Mouse (Mus musculus) MEL (cell line): ENCODE data around the gene Grn. TPM values are rescaled to one million over a fixed set of nuclear protein-coding genes. Genes with fewer than 3 reads are reported as not detected.

Experiments
- DNase-seq: peaks from one replicate; pipeline ENCODE4 v3.0.0; 2011; ENCODE audit warnings: low read depth, low spot score
- H3K27ac ChIP-seq: 2 replicates; pipeline ENCODE4 v1.5.1; 2012; ENCODE audit warnings: low read depth, mild to moderate bottlenecking, control low read depth, low read length, moderate library complexity; ENCODE audit not compliant: control insufficient read depth
- H3K27me3 ChIP-seq, 2 experiments: fragments of 150-350 bp in 1 of 2; sonication (generic) in 1 of 2; 2 replicates each; pipeline ENCODE4 v1.6.1; 2012; ENCODE audit warnings: low read length in 2 of 2, mild to moderate bottlenecking in 2 of 2, improper control_type of control experiment in 1 of 2, moderate library complexity in 1 of 2; ENCODE audit not compliant: insufficient read depth in 2 of 2, control insufficient read depth in 1 of 2
- H3K36me3 ChIP-seq, 2 experiments: 2 replicates each; pipeline ENCODE4 v1.6.1; 2012 to 2014; ENCODE audit warnings: low read length in 2 of 2, improper control_type of control experiment in 1 of 2, inconsistent platforms in 1 of 2, mild to moderate bottlenecking in 1 of 2; ENCODE audit not compliant: insufficient read depth in 2 of 2, control insufficient read depth in 1 of 2
- H3K4me1 ChIP-seq, 2 experiments: fragments of 150-350 bp in 1 of 2; sonication (generic) in 1 of 2; 2 replicates each; pipeline ENCODE4 v1.6.1; 2012; ENCODE audit warnings: low read length in 2 of 2, improper control_type of control experiment in 1 of 2, mild to moderate bottlenecking in 1 of 2; ENCODE audit not compliant: insufficient read depth in 2 of 2, control insufficient read depth in 1 of 2
- H3K4me3 ChIP-seq, 2 experiments: fragments of 150-350 bp in 1 of 2; sonication (generic) in 1 of 2; 2 replicates each; pipeline ENCODE4 v1.5.1; 2012; ENCODE audit warnings: low read depth in 2 of 2, low read length in 2 of 2, mild to moderate bottlenecking in 2 of 2, moderate library complexity in 2 of 2, control low read depth in 1 of 2, improper control_type of control experiment in 1 of 2; ENCODE audit not compliant: control insufficient read depth in 1 of 2, insufficient read depth in 1 of 2
- H3K79me2 ChIP-seq: 2 replicates; pipeline ENCODE4 v1.6.1; 2012; ENCODE audit warnings: mild to moderate bottlenecking, low read length, moderate library complexity; ENCODE audit not compliant: control insufficient read depth, poor library complexity, insufficient read depth
- H3K9ac ChIP-seq: 2 replicates; pipeline ENCODE4 v1.6.1; 2012; ENCODE audit warnings: low read depth, mild to moderate bottlenecking, control low read depth, low read length, moderate library complexity; ENCODE audit not compliant: control insufficient read depth, poor library complexity, severe bottlenecking
- H3K9me3 ChIP-seq: fragments of 150-350 bp; sonication (generic); replicated peaks from 2 replicates; pipeline ENCODE4 v1.6.1; 2012; ENCODE audit warnings: mild to moderate bottlenecking, low read length, improper control_type of control experiment, moderate library complexity; ENCODE audit not compliant: insufficient read depth
- CHD2 ChIP-seq: IDR thresholded peaks from 2 replicates; pipeline ENCODE4 v1.6.1; 2011; ENCODE audit warnings: low read length, improper control_type of control experiment
- E2F4 ChIP-seq: IDR thresholded peaks from 2 replicates; pipeline ENCODE4 v1.6.1; 2011; ENCODE audit warnings: low read depth, low read length, improper control_type of control experiment, borderline replicate concordance
- EP300 ChIP-seq, 2 experiments: IDR thresholded peaks; 2 replicates each; pipeline ENCODE4 v1.6.1; 2011; ENCODE audit warnings: improper control_type of control experiment in 2 of 2, low read length in 2 of 2, low read depth in 1 of 2, mild to moderate bottlenecking in 1 of 2
- GABPA ChIP-seq: IDR thresholded peaks from 2 replicates; pipeline ENCODE4 v1.6.1; 2012; ENCODE audit warnings: low read depth, mild to moderate bottlenecking, inconsistent platforms, low read length, improper control_type of control experiment, moderate library complexity
- GATA1 ChIP-seq: IDR thresholded peaks from 2 replicates; pipeline ENCODE4 v1.6.1; 2011; ENCODE audit warnings: low read depth, low read length, improper control_type of control experiment
- JUND ChIP-seq: IDR thresholded peaks from 2 replicates; pipeline ENCODE4 v1.6.1; 2011; ENCODE audit warnings: low read depth, mild to moderate bottlenecking, improper control_type of control experiment, low read length
- KAT2A ChIP-seq: conservative IDR thresholded peaks from 2 replicates; pipeline ENCODE4 v1.6.1; 2012; ENCODE audit warnings: low read depth, low read length, improper control_type of control experiment, inconsistent platforms
- MAZ ChIP-seq: IDR thresholded peaks from 2 replicates; pipeline ENCODE4 v1.6.1; 2012; ENCODE audit warnings: low read depth, mild to moderate bottlenecking, inconsistent platforms, low read length, improper control_type of control experiment
- MEF2A ChIP-seq: IDR thresholded peaks from 2 replicates; pipeline ENCODE4 v1.6.1; 2014; ENCODE audit warnings: low read depth, mild to moderate bottlenecking, inconsistent platforms, low read length, improper control_type of control experiment; ENCODE audit not compliant: poor library complexity, insufficient replicate concordance, severe bottlenecking; ENCODE audit errors: extremely low read depth
- POLR2A ChIP-seq, 2 experiments: IDR thresholded peaks; 2 replicates each; pipeline ENCODE4 v1.6.1; 2011 to 2012; ENCODE audit warnings: low read length in 2 of 2, mild to moderate bottlenecking in 2 of 2, control low read depth in 1 of 2, improper control_type of control experiment in 1 of 2, low read depth in 1 of 2, moderate library complexity in 1 of 2; ENCODE audit not compliant: control insufficient read depth in 1 of 2, insufficient read depth in 1 of 2, poor library complexity in 1 of 2
- RAD21 ChIP-seq: IDR thresholded peaks from 2 replicates; pipeline ENCODE4 v1.6.1; 2011; ENCODE audit warnings: mild to moderate bottlenecking, low read depth, low read length, improper control_type of control experiment
- RCOR1 ChIP-seq: IDR thresholded peaks from 2 replicates; pipeline ENCODE4 v1.6.1; 2012; ENCODE audit warnings: low read depth, mild to moderate bottlenecking, inconsistent platforms, low read length, improper control_type of control experiment
- SMC3 ChIP-seq: IDR thresholded peaks from 2 replicates; pipeline ENCODE4 v1.6.1; 2011; ENCODE audit warnings: low read depth, low read length, improper control_type of control experiment
- TCF12 ChIP-seq: IDR thresholded peaks from 2 replicates; pipeline ENCODE4 v1.6.1; 2014; ENCODE audit warnings: low read depth, mild to moderate bottlenecking, inconsistent platforms, low read length, improper control_type of control experiment, moderate library complexity
- ZMIZ1 ChIP-seq: IDR thresholded peaks from 2 replicates; pipeline ENCODE4 v1.6.1; 2012; ENCODE audit warnings: low read depth, mild to moderate bottlenecking, inconsistent platforms, low read length, improper control_type of control experiment, moderate library complexity
- ZNF384 ChIP-seq: IDR thresholded peaks from 2 replicates; pipeline ENCODE4 v1.6.1; 2012; ENCODE audit warnings: low read depth, mild to moderate bottlenecking, inconsistent platforms, low read length, improper control_type of control experiment
- polyA plus RNA-seq, 2 experiments: library from polyadenylated mRNA; stranded (reverse) in 1 of 2; unstranded in 1 of 2; fragments of >175 nt in 1 of 2; fragments of >200 nt in 1 of 2; gene quantifications; 2 replicates each; pipeline versions ENCODE4 v1.2.1 to v1.2.4; 2012; ENCODE audit warnings: low replicate concordance in 2 of 2, low read depth in 1 of 2; ENCODE audit not compliant: insufficient read length in 2 of 2, insufficient read depth in 1 of 2, missing spikeins in 1 of 2
- total RNA-seq: library from RNA; depleted of rRNA; stranded (reverse); fragments of 300-350 nt; gene quantifications from 2 replicates; pipeline ENCODE4 v1.2.3, GENCODE M21; 2012

Gene Grn
- total and polyA plus RNA-seq, 3 experiments = 14.7 to 42.1 TPM; not detected in 1

DNA sequence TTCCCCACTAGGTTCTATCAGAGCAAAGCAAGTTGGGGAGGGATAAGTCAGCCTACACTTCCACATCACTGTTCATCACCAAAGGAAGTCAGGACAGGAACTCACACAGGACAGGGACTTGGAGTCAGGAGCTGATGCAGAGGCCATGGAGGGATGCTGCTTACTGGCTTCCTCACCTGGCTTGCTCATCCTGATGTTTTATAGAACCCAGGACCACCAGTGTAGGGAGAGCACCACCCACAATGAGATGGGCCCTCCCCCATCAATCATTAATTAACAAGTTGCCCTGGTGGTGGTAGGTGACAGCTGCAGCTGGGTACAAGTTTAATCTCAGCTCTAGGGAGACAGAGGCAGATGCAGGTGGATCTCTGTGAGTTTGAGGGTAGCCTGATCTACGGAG lies 13.0 kb upstream of the Grn start:
- peaks cover 22 to 47% of the 10 kb centered on the region in 2 experiments for H3K27me3 ChIP-seq
- H3K9me3 ChIP-seq = no peaks in the 10 kb centered on the region

DNA sequence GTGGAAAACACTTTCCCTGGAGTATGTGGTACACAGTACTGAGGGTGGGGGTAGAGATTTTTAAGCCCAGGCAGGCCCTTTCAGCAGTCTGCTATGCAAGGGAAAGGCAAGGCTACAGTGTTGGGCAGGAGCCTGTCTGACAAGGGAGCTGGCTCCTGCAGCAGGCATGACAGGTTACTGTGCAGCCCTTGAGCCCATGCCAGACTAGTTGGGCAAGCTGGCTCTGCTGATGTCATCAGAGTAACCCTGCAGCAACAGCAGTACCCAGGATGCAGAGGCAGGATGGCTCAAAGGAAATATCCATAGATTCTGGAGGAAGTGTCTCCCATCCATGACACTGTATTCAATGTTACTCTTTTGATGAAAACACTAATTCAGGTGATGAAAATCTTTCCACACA lies 11.2 kb upstream of the Grn start:
- H3K27me3 ChIP-seq = peaks cover 22 to 50% of the 10 kb centered on the region in 2 experiments
- no peak overlapping the region for H3K4me3 ChIP-seq
- no peaks in the 10 kb centered on the region for H3K4me1 ChIP-seq
- no peak overlapping the region for H3K27ac ChIP-seq
- no peaks in the 10 kb centered on the region for H3K79me2 ChIP-seq
- no peaks in the 10 kb centered on the region for H3K36me3 ChIP-seq
- no peak overlapping the region for H3K9ac ChIP-seq
- TF ChIP-seq CHD2 = no peak
- no peak for TF ChIP-seq KAT2A
- TF ChIP-seq POLR2A (IDR thresholded peaks at IDR 0.05; ENCODE audit: control insufficient read depth in 1 of 2, insufficient read depth in 1 of 2, low read depth in 1 of 2, low read length in 2 of 2, poor library complexity in 1 of 2) = no peak
- no peak for TF ChIP-seq E2F4
- TF ChIP-seq RAD21 = no peak
- H3K9me3 ChIP-seq = no peaks in the 10 kb centered on the region
- no peak for DNase-seq

More for the DNA sequence above, 13.0 kb upstream of the Grn start:
- H3K4me1 ChIP-seq = no peaks in the 10 kb centered on the region
- no peak for TF ChIP-seq RCOR1
- no peak for TF ChIP-seq EP300 (IDR thresholded peaks at IDR 0.05; ENCODE audit: low read depth in 1 of 2, low read length in 2 of 2)
- no peak for TF ChIP-seq TCF12
- TF ChIP-seq GATA1 = no peak
- TF ChIP-seq GABPA = no peak
- TF ChIP-seq ZMIZ1 = no peak
- no peak for TF ChIP-seq JUND
- TF ChIP-seq MEF2A = no peak
- no peak for TF ChIP-seq ZNF384
- TF ChIP-seq SMC3 = no peak
- DNase-seq = no peak
- H3K9ac ChIP-seq = no peak overlapping the region
- H3K79me2 ChIP-seq = no peaks in the 10 kb centered on the region
- H3K4me3 ChIP-seq = no peak overlapping the region
- H3K27ac ChIP-seq = no peak overlapping the region
- H3K36me3 ChIP-seq = no peaks in the 10 kb centered on the region

DNA sequence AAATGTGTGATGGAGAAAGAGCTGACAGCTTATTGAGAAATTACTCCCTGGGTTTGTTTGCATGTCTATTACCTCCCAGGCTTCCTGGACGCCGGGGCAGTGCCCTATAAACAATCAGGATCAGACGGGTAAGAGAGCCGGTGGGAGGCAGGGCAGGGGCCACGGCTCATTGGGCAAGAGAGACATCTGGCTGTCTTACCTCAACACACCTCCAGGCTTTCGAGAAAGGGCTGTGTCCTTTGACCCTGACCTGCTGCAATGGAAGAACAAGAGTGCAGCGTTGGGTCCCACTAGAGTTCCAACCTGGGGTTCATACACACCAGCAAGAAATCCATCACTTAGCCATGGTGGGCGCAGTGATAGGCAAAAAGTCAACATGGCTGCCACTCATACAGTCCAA lies 8.6 kb upstream of the Grn start:
- DNase-seq = no peak
- Histone ChIP-seq H3K4me1 (peaks cover 0 to 11% of the 10 kb centered on the region in 2 experiments; a peak in 3 of 4 replicates), H3K27me3 (peaks cover 22 to 36% of the 10 kb centered on the region in 2 experiments), H3K27ac (no peak overlapping the region), H3K9me3 (no peaks in the 10 kb centered on the region), H3K9ac (no peak overlapping the region), H3K36me3 (peaks cover 0 to 10% of the 10 kb centered on the region in 2 experiments; a peak in 1 of 4 replicates), H3K4me3 (no peak overlapping the region), H3K79me2 (no peaks in the 10 kb centered on the region)
- TF ChIP-seq MAZ = no peak
